8 mouse cellular contexts compared by ENCODE assay signal in the genomic region with DNA sequence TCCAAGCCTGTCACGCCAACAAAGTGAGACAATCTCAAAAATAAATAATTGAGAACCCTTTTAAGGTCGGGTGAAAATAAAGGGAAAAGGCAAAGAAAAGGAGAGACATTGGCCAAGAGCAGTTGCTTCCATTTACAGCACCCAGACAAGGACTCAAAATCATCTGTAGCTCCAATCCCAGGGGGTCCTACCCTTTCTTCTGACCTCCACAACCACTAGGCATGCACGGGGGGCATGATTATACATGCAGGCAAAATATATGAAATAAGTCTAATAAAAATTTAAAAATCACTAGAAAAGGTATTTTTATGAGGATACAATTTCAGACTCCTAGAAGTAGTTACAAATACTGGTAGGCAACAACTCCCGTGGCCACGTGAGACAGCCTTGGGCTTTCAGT. TPM values are rescaled to one million over a fixed set of nuclear protein-coding genes. Genes with fewer than 3 reads are reported as not detected.
DNase-seq lines count a peak whose midpoint lies in the region; ATAC-seq and TF ChIP-seq lines count a peak whose summit lies in the region.

No protein-coding gene starts in this region.

- no peaks in the 10 kb centered on the region for H3K79me2 ChIP-seq in heart, adult 2 months (replicated peaks; ENCODE audit: control insufficient read depth, insufficient read depth, low read length)

- TF ChIP-seq POLR2A in heart, adult 2 months (IDR thresholded peaks at IDR 0.05; ENCODE audit: insufficient read depth, low read depth, low read length), result no peak
- TF ChIP-seq POLR2A in thymus, adult 2 months (IDR thresholded peaks at IDR 0.05; ENCODE audit: control insufficient read depth, extremely low read depth, insufficient read depth, low read length, poor library complexity), result no peak

- H3K9me3 ChIP-seq in liver, embryonic 11.5 days (ENCODE audit: control insufficient read depth, low read length), result no peaks in the 10 kb centered on the region
- H3K9me3 ChIP-seq in stomach, postnatal 0 days (ENCODE audit: control insufficient read depth, low read length), result no peaks in the 10 kb centered on the region

- H3K4me2 ChIP-seq in liver, embryonic 11.5 days, result peak overlapping the region; percentile 79
- H3K4me2 ChIP-seq in stomach, postnatal 0 days (replicated peaks; ENCODE audit: low read depth), result peak overlapping the region; percentile 75

- H3K36me3 ChIP-seq in heart, adult 2 months (ENCODE audit: control insufficient read depth, insufficient read depth, low read length), result no peaks in the 10 kb centered on the region
- no peaks in the 10 kb centered on the region for H3K36me3 ChIP-seq in thymus, adult 2 months (ENCODE audit: control insufficient read depth, insufficient read depth, low read length)
- no peaks in the 10 kb centered on the region; the same call in 1 of the 2 replicates for H3K36me3 ChIP-seq in liver, embryonic 11.5 days (ENCODE audit: control insufficient read depth, insufficient read depth, low read length)
- no peaks in the 10 kb centered on the region for H3K36me3 ChIP-seq in stomach, postnatal 0 days (ENCODE audit: control insufficient read depth, insufficient read depth, low read length)

- H3K27ac ChIP-seq in heart, adult 2 months, result peak overlapping the region; percentile 66
- H3K27ac ChIP-seq in thymus, adult 2 months (ENCODE audit: control insufficient read depth, insufficient read depth, low read length), result no peak overlapping the region
- no peak overlapping the region for H3K27ac ChIP-seq in liver, embryonic 11.5 days (ENCODE audit: low read depth, low read length)
- H3K27ac ChIP-seq in stomach, postnatal 0 days (replicated peaks), result no peak overlapping the region

- TF ChIP-seq CTCF in heart, adult 2 months (IDR thresholded peaks at IDR 0.05), result no peak
- no peak for TF ChIP-seq CTCF in thymus, adult 2 months (IDR thresholded peaks at IDR 0.05; ENCODE audit: borderline replicate concordance, control insufficient read depth, extremely low read depth, insufficient read depth, low read length, poor library complexity)
- TF ChIP-seq CTCF in stomach, postnatal 0 days (IDR thresholded peaks at IDR 0.05; ENCODE audit: low read depth), result no peak

- TF ChIP-seq EP300 in heart, adult 2 months (IDR thresholded peaks at IDR 0.05; ENCODE audit: insufficient read depth, low read depth, low read length), result no peak
- no peak for TF ChIP-seq EP300 in stomach, postnatal 0 days (optimal IDR thresholded peaks at IDR 0.05)

- 49% methylated on average over 5 of the region's 5 CpGs for WGBS in heart, adult 2 months
- 62% methylated on average over 5 of the region's 5 CpGs for WGBS in thymus, adult 2 months
- WGBS in liver, embryonic 11.5 days, result 53% methylated on average over 5 of the region's 5 CpGs
- 46% methylated on average over 5 of the region's 5 CpGs for WGBS in stomach, postnatal 0 days

- DNase-seq in heart, adult 2 months, result no peak
- DNase-seq in heart, postnatal 4 days, result no peak
- DNase-seq in thymus, adult 2 months, result no peak
- no peak for DNase-seq in thymus, postnatal 4 days
- no peak for DNase-seq in liver, embryonic 11.5 days (ENCODE audit: low spot score)
- DNase-seq in stomach, postnatal 0 days (ENCODE audit: low spot score), result no peak
- no peak for DNase-seq in kidney, adult 9 months
- DNase-seq in urinary bladder, adult 18-20 months (ENCODE audit: low spot score in 2 of 2), result no peak

- ATAC-seq in liver, embryonic 11.5 days (replicated peaks; ENCODE audit: low FRiP score), result 0 out of 2 replicates have a peak, but pooled peaks have one; percentile 1
- ATAC-seq in stomach, postnatal 0 days (ENCODE audit: low FRiP score, low TSS enrichment), result no peak

- H3K9ac ChIP-seq in heart, adult 2 months (ENCODE audit: low read depth, low read length), result peak overlapping the region; percentile 50
- H3K9ac ChIP-seq in liver, embryonic 11.5 days (ENCODE audit: low read depth, low read length), result peak overlapping the region; percentile 46; the same call in 1 of the 2 replicates
- H3K9ac ChIP-seq in stomach, postnatal 0 days (ENCODE audit: low read length), result peak overlapping the region; percentile 48

- intact Hi-C loops in heart, adult 2 months (cut with DNase I), result loop anchor here (2.0 to 5.0 kb wide), 3 partner anchors 34 to 204 kb away; partner anchors contain the start of gene Zfp788

- no peaks in the 10 kb centered on the region; the same call in 1 of the 2 replicates for H3K4me1 ChIP-seq in heart, adult 2 months (ENCODE audit: control insufficient read depth, insufficient read depth, low read length)
- peaks cover 5% of the 10 kb centered on the region for H3K4me1 ChIP-seq in thymus, adult 2 months (replicated peaks; ENCODE audit: control insufficient read depth, insufficient read depth, low read length)
- H3K4me1 ChIP-seq in liver, embryonic 11.5 days (replicated peaks; ENCODE audit: control insufficient read depth, insufficient read depth, low read length), result no peaks in the 10 kb centered on the region
- no peaks in the 10 kb centered on the region for H3K4me1 ChIP-seq in stomach, postnatal 0 days (replicated peaks; ENCODE audit: control insufficient read depth, insufficient read depth)

- H3K4me3 ChIP-seq in heart, adult 2 months, result peak overlapping the region; percentile 72
- peak overlapping the region; percentile 94 for H3K4me3 ChIP-seq in thymus, adult 2 months (ENCODE audit: control insufficient read depth, insufficient read depth, low read length)
- peak overlapping the region; percentile 72 for H3K4me3 ChIP-seq in liver, embryonic 11.5 days (ENCODE audit: low read depth, low read length)
- peak overlapping the region; percentile 63 for H3K4me3 ChIP-seq in stomach, postnatal 0 days (ENCODE audit: low read depth, low read length)

- H3K27me3 ChIP-seq in heart, adult 2 months (ENCODE audit: control insufficient read depth, insufficient read depth, low read length), result no peaks in the 10 kb centered on the region
- H3K27me3 ChIP-seq in thymus, adult 2 months (ENCODE audit: control insufficient read depth, insufficient read depth, low read length), result no peaks in the 10 kb centered on the region
- no peaks in the 10 kb centered on the region for H3K27me3 ChIP-seq in liver, embryonic 11.5 days (replicated peaks; ENCODE audit: control insufficient read depth, insufficient read depth, low read length)
- H3K27me3 ChIP-seq in stomach, postnatal 0 days (ENCODE audit: control insufficient read depth, insufficient read depth, low read length), result no peaks in the 10 kb centered on the region

RNA-seq across cellular contexts. Expression of gene 2610021A01Rik, which starts 0.4 kb away (rescaled TPM):
- total RNA-seq in heart, adult 2 months (2021), result 1 to 10 TPM; 8.5 to 9.2 TPM
- polyA plus RNA-seq in heart, adult 2 months (2012; rRNA removed), result 3.4 and 4.4 TPM in 2 replicates
- total RNA-seq in heart, postnatal 4 days (2021), result 10 to 100 TPM; 10.9 to 11.6 TPM
- 9.0 and 10.3 TPM in 2 replicates for polyA plus RNA-seq in thymus, adult 2 months (2012; rRNA removed)
- polyA plus RNA-seq in liver, embryonic 11.5 days (2014; fragmentation: Nextera tagmentation; extraction: Ambion mirVana), result 16.3 and 17.8 TPM in 2 replicates
- polyA plus RNA-seq in stomach, postnatal 0 days (2015; fragmentation: Nextera tagmentation; extraction: Ambion mirVana), result 3.6 and 3.7 TPM in 2 replicates

RNA-seq across cellular contexts. Expression of gene Gm6871, which starts 25.2 kb away (rescaled TPM):
- under 1 TPM in 1 of 2 experiments, not detected in 1; 0.16 TPM for total RNA-seq in heart, adult 2 months (2021)
- not detected in 2 replicates for polyA plus RNA-seq in heart, adult 2 months (2012; rRNA removed)
- total RNA-seq in heart, postnatal 4 days (2021), result not detected
- not detected in 2 replicates for polyA plus RNA-seq in thymus, adult 2 months (2012; rRNA removed)
- polyA plus RNA-seq in liver, embryonic 11.5 days (2014; fragmentation: Nextera tagmentation; extraction: Ambion mirVana), result 0.13 TPM in 1 of 2 replicates, not detected in the other
- polyA plus RNA-seq in stomach, postnatal 0 days (2015; fragmentation: Nextera tagmentation; extraction: Ambion mirVana), result not detected in 2 replicates

RNA-seq across cellular contexts. Expression of gene Zfp788, which starts 34.4 kb away (rescaled TPM):
- 10 to 100 TPM in 1 of 2 experiments, 1 to 10 TPM in 1; 8.5 to 10.4 TPM for total RNA-seq in heart, adult 2 months (2021)
- 0.90 and 2.3 TPM in 2 replicates for polyA plus RNA-seq in heart, adult 2 months (2012; rRNA removed)
- 10 to 100 TPM in 1 of 2 experiments, 1 to 10 TPM in 1; 8.6 to 11.3 TPM for total RNA-seq in heart, postnatal 4 days (2021)
- polyA plus RNA-seq in thymus, adult 2 months (2012; rRNA removed), result 0.81 and 1.2 TPM in 2 replicates
- polyA plus RNA-seq in liver, embryonic 11.5 days (2014; fragmentation: Nextera tagmentation; extraction: Ambion mirVana), result 5.6 and 6.9 TPM in 2 replicates
- 5.2 and 6.2 TPM in 2 replicates for polyA plus RNA-seq in stomach, postnatal 0 days (2015; fragmentation: Nextera tagmentation; extraction: Ambion mirVana)
